Mouse (Mus musculus) stomach, postnatal 0 days (tissue): Measurements from ENCODE around the gene Klf5.

Source experiments
- CTCF ChIP-seq: IDR thresholded peaks from 2 replicates; pipeline ENCODE4 v1.5.1; 2016; ENCODE audit warnings: antibody characterized with exemption, low read depth, mild to moderate bottlenecking, moderate library complexity
- EP300 ChIP-seq: optimal IDR thresholded peaks from 2 replicates; pipeline ENCODE3; 2016; ENCODE audit warnings: antibody characterized with exemption

GRCm38 (mm10) chr14:99295606-99296341 is 2.7 kb upstream of the Klf5 start:
- no peak for TF ChIP-seq CTCF
- no peak for TF ChIP-seq EP300
